Mouse (Mus musculus) MEL (cell line): ENCODE measurements around the gene Ccnj.

ENCODE experiments used
- CHD1 ChIP-seq: IDR thresholded peaks from 2 replicates; pipeline ENCODE4 v1.6.1; 2012; ENCODE audit warnings: low read depth, mild to moderate bottlenecking, inconsistent platforms, low read length, improper control_type of control experiment
- CTCF ChIP-seq, 3 experiments: IDR thresholded peaks in 2 of 3; conservative IDR thresholded peaks in 1 of 3; 2 replicates each; pipeline ENCODE4 v1.5.1; 2011 to 2012; ENCODE audit warnings: low read length in 3 of 3, low read depth in 2 of 3, mild to moderate bottlenecking in 2 of 3, improper control_type of control experiment in 1 of 3, inconsistent platforms in 1 of 3, mixed read lengths in 1 of 3, moderate library complexity in 1 of 3; ENCODE audit not compliant: control insufficient read depth in 1 of 3, insufficient read depth in 1 of 3, poor library complexity in 1 of 3, severe bottlenecking in 1 of 3
- E2F4 ChIP-seq: IDR thresholded peaks from 2 replicates; pipeline ENCODE4 v1.6.1; 2011; ENCODE audit warnings: low read depth, low read length, improper control_type of control experiment, borderline replicate concordance
- EP300 ChIP-seq, 2 experiments: IDR thresholded peaks; 2 replicates each; pipeline ENCODE4 v1.6.1; 2011; ENCODE audit warnings: improper control_type of control experiment in 2 of 2, low read length in 2 of 2, low read depth in 1 of 2, mild to moderate bottlenecking in 1 of 2
- ETS1 ChIP-seq: IDR thresholded peaks from 2 replicates; pipeline ENCODE4 v1.6.1; 2012; ENCODE audit warnings: low read depth, mild to moderate bottlenecking, inconsistent platforms, low read length, improper control_type of control experiment, moderate library complexity
- GATA1 ChIP-seq: IDR thresholded peaks from 2 replicates; pipeline ENCODE4 v1.6.1; 2011; ENCODE audit warnings: low read depth, low read length, improper control_type of control experiment
- JUND ChIP-seq: IDR thresholded peaks from 2 replicates; pipeline ENCODE4 v1.6.1; 2011; ENCODE audit warnings: low read depth, mild to moderate bottlenecking, improper control_type of control experiment, low read length
- MAX ChIP-seq: IDR thresholded peaks from 2 replicates; pipeline ENCODE4 v1.6.1; 2011; ENCODE audit warnings: low read length, improper control_type of control experiment
- POLR2A ChIP-seq, 2 experiments: IDR thresholded peaks; 2 replicates each; pipeline ENCODE4 v1.6.1; 2011 to 2012; ENCODE audit warnings: low read length in 2 of 2, mild to moderate bottlenecking in 2 of 2, control low read depth in 1 of 2, improper control_type of control experiment in 1 of 2, low read depth in 1 of 2, moderate library complexity in 1 of 2; ENCODE audit not compliant: control insufficient read depth in 1 of 2, insufficient read depth in 1 of 2, poor library complexity in 1 of 2
- TBP ChIP-seq: IDR thresholded peaks from 2 replicates; pipeline ENCODE4 v1.8.0; 2011; ENCODE audit warnings: low read depth, low read length, improper control_type of control experiment
- USF1 ChIP-seq: IDR thresholded peaks from 2 replicates; pipeline ENCODE4 v1.6.1; 2014; ENCODE audit warnings: low read depth, mild to moderate bottlenecking, inconsistent platforms, low read length, improper control_type of control experiment, moderate library complexity
- ZKSCAN1 ChIP-seq: IDR thresholded peaks from 2 replicates; pipeline ENCODE4 v1.6.1; 2012; ENCODE audit warnings: low read depth, mild to moderate bottlenecking, inconsistent platforms, low read length, improper control_type of control experiment, moderate library complexity

DNA sequence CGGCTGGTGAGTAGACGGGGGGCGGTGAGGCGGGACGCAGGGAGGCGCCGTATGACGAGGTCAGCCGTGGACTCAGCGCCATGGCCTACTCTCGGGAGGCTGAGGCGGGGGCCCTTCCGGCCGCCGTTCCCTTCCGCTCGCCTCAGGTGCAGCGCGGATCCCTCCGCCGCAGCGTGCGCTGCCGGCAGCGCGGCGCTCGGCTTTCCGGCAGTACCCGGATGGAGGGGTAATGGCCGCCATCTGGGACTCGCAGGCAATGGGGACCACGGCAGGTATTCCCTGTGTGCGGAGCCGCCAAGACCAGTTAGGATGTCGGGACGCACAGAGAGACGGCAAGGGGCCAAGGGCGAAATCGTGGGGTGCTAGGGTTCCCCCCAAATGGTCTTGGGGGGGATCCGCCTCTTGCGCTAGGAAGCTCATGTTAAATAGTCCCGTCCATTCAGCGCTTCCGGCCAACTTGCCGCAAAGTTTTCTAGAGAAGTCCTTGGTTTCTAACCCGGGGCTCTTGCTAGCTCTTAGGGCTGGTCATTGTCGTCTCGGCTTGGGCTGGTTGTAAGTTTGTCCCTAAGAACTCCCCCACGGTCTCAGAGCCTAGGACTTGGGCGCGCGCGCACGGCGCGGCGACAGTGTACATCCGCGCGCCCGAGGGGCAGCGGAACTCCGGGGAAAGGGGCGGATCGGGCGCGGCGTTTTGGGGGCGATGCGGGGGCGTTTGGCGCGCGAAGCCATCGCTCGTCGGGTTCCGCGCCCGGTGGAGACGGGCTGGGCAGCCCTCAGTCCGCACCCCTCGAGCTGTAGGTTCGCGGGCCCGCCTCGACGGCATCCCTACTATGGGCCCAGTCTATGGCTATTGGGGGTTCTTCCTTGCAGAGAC lies 63.7 kb downstream of the Ccnj start, which contains the start of gene Zfp518a:
- TF ChIP-seq CTCF (IDR thresholded peaks at IDR 0.05 in 2 of 3, conservative IDR thresholded peaks at IDR 0.05 in 1 of 3; ENCODE audit: control insufficient read depth in 1 of 3, insufficient read depth in 1 of 3, low read depth in 2 of 3, low read length in 3 of 3, poor library complexity in 1 of 3, severe bottlenecking in 1 of 3) (no peak), JUND (no peak), ZKSCAN1 (no peak), POLR2A (IDR thresholded peaks at IDR 0.05; ENCODE audit: control insufficient read depth in 1 of 2, insufficient read depth in 1 of 2, low read depth in 1 of 2, low read length in 2 of 2, poor library complexity in 1 of 2) (peak; percentile 59 to 68; a peak in 2 of 4 replicates), EP300 (IDR thresholded peaks at IDR 0.05; ENCODE audit: low read depth in 1 of 2, low read length in 2 of 2) (no peak), USF1 (no peak), GATA1 (no peak), MAX (no peak; the same call in 1 of the 2 replicates), E2F4 (peak; percentile 47; the same call in 1 of the 2 replicates), CHD1 (no peak), TBP (0 out of 2 replicates have a peak, but pooled peaks have one; percentile 32), ETS1 (no peak)
